Mouse (Mus musculus) gastrocnemius, adult 8-10 months (tissue): ENCODE results near the gene Bcdin3d. TPM values are rescaled to one million over a fixed set of nuclear protein-coding genes. Genes with fewer than 3 reads are reported as not detected.

Experiments
- DNase-seq, 2 experiments: peaks; one replicate each; pipeline ENCODE4 v3.0.0; 2022; ENCODE audit warnings: low spot score in 2 of 2
- total RNA-seq, 4 experiments: library from RNA; stranded (reverse); gene quantifications; 2 replicates each; pipeline ENCODE4 v1.2.4; 2022

The Bcdin3d gene
- 1 to 10 TPM; 3.6 to 6.2 (median 4.5) TPM for total RNA-seq

- peak; percentile 72 to 84 for DNase-seq
These were observed at the start of gene Bcdin3d for GRCm38 (mm10) chr15:99474576-99474926. Gene Bcdin3d, minus strand, starts transcription at chr15:99474730.

GRCm38 (mm10) chr15:99520306-99520705 is 45.8 kb upstream of the Bcdin3d start:
- no peak for DNase-seq

- no peak for DNase-seq
These were observed 45.1 kb upstream of the Bcdin3d start for GRCm38 (mm10) chr15:99519626-99520025.

- DNase-seq, result no peak
These were observed 43.2 kb upstream of the Bcdin3d start for GRCm38 (mm10) chr15:99517715-99518114.

- no peak for DNase-seq
These were observed 42.2 kb upstream of the Bcdin3d start for GRCm38 (mm10) chr15:99516715-99517114.

DNA sequence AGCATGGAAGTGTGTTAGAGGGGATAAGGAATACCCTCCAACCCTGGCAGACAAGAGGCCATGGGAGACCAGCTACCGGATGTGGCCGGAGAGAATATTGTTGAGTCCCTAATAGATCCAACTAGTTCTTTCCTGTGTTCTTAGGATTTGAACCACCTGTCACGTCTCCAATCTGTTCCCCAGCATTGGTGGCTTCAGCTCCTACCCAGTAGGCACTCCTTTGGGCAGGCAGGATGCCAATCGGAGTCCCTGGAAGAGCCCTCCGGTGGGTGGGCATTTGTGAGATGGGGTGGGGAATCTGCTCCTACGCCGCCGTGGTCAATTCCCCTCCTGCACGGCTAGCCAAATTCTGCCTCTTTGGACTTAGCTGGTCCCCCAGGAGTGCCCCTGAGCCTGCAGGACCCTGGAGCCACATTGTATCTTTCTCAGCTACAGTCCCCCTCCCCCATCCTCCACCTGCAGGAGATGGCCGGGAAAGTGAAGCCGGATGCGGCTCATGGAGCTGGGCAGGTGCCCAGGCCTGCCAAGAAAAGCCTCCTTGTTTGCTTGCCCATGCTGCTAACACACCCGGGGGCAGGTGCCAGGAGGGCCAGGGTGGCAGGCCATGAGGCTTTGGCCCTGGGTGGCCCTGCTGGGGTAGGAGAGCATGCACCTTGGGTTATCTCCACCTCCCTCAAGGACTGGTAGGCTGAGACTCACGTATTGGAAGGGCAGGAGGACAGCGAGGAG is 37.4 kb upstream of the Bcdin3d start:
- DNase-seq, result no peak

DNA sequence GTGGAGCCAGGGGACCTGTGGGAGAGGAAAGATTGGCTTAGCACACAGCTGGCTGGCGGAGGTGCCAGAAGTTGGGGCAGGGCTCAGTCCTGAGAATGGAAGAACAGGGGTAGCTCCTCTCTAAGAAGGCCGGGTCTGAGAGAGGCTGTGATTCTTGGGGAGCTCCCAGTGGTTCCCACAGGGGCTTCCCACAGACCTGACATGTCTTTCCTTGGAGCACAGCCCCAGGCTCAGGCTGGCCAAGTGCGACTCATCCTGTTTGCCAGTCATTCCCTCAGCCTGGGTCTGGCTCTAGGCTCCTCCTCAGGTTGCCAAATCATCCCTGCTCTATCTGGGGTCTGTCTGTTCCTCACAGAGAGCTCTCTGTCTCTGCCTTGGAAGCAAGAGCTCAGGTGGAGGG is 36.1 kb upstream of the Bcdin3d start:
- no peak for DNase-seq

DNA sequence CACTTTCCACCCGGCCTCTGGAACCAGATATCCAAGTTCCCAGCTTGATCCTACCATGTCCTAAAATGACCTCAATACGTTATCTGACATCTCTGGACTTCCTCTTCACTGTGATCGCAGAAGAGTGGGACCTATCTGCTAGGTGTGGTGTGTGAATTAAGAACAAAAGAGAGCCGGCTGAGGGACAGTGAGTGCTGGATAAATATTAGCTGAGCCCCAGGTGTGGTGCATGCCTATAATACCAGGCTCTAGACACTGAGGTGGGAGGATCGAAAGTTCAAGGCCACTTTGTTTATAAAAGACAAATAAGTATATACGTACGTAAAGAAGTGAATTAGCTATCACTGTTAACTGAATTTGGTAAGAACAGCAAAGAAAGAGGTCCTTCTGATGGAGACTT is 35.3 kb upstream of the Bcdin3d start:
- no peak for DNase-seq

DNA sequence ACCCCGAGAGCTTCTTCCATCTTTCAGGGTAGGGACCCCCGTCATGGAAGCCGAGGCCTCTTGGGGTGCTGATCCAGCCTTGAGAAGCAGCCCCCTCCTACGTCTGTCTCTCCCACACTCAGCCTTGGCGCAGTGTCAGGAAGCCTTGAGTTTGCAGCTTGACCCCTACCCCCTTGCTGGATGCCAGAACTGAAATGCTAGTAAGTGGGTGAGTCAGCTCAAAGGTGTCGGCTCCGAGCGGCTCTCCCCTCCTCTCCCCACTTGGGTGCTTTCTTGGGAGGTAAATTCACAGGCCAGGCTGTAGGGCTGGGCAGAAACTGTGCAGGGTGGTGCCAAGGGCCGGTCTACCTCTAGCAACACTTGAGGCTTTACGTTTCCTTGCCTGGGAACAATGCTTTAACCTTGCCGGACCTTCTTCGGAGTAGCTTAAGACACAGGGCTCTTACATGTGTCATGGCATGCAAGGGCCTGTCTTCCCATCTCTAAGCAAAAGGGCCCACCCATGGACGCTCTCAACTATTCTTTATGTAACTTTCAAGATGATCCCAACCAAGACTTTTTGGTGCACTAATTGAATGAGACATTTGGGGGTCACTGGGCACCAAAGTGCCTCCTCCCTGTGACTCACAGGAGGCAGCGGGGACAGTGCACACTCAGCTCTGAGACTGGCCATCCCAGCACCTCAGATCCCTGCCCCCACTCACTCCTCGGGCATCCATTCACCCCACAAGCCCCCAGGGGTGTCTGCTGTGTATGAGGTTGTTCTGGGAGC is 31.0 kb upstream of the Bcdin3d start:
- DNase-seq, result no peak

DNA sequence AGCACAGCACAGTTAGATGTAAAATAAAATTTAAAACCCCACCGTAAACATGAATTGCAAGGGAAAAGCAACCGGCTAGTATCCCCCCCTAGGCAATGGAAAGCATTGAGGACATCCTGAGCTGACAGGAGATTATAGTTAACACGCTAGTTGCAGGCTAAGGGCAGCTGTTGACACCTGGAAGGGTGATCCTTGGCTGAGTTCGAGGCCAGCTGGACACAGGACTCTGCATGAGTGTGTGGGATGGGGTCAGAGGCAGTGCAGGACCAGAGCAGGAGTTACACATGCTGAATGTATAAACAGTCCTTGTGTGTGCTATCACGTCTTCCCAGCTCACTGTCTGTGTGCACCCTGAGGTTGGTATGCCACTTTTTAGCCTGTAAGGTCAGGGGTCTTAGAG is 28.7 kb upstream of the Bcdin3d start:
- no peak for DNase-seq

- DNase-seq, result no peak
These were observed 27.8 kb upstream of the Bcdin3d start for GRCm38 (mm10) chr15:99502311-99502831.

DNA sequence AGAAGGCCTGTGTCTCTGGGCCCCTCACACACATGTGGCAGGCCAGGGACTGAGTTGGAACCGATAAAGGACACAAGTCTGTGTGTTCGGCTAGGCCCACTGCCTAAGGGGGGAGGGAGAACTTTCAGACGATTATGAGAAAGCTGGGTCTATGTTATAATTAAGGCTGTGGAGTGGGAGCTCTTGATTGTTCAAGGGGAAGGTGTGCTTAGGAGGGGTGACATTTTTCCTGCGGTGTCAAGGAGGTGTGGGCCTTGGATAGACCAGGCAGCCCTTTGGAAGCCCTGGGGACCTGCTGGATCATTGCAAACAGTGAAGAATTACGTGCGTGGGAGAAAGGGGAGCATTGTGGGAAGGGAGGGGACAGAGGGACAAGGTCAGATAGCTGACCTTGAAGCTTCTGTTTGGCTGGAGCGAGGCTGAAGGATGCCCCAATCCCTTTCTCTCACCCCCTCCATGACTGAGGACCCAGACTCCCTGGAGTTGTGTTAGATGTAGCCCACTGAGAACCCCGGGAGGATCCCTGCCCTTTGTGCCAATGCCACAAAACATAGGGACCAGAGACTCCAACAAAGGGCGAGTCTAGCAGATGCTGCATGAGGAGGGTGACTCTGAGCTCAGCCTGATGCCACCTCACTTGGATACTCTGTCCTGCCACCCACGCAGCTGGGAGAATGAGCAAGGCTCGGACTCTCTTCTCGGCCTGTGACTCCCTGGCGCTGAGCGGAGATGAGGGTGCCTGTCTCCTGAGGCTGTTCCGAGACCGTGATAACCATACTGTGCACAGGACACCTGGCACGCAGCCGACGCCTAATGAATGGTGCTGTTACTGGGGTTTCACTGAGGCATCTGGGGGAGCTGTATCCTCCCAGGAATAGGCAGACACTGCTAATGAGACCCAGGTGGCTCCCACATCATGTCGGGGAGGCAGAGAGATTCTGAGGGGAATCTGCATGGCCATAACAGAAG is 27.0 kb upstream of the Bcdin3d start:
- DNase-seq, result no peak

DNA sequence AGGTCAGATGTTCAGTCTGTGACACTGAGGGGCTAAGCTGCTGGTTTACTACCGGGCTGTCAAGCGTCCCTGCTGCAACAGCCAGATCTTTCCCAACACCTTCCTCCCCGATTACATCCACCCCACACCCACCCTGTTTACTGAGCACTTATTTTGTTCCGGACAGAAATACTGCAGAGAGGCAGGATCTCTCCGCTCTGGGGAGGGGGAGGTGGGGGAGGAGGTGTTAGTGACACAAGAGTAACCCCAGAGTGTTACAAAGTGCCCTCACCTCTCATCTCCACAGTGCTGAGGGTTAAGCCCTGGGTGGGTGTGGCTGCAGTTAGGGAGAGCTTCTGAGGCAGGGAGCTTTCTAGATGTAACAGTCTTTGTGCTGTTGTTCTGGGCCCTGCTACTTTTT is 25.8 kb upstream of the Bcdin3d start:
- no peak for DNase-seq

DNA sequence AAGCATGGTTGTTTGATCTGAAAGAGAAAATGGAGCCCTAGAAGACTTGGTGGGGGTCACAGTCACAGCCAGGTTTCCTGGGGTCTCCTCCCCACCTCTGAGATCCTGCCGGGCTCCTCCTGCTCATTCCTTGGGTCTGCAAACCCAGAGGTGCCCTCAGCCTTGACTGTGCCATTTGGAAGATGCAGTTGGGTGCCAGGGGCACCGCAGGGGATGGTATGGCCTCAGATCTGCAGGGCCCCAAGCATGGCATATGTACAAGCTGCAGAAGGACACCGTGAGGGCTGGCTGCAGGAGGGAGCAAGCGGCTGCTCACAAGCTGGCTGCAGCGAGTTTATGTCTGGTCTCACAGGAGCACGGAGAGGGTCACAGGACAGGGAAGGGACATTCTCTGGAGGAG is 25.2 kb upstream of the Bcdin3d start:
- DNase-seq, result no peak

DNA sequence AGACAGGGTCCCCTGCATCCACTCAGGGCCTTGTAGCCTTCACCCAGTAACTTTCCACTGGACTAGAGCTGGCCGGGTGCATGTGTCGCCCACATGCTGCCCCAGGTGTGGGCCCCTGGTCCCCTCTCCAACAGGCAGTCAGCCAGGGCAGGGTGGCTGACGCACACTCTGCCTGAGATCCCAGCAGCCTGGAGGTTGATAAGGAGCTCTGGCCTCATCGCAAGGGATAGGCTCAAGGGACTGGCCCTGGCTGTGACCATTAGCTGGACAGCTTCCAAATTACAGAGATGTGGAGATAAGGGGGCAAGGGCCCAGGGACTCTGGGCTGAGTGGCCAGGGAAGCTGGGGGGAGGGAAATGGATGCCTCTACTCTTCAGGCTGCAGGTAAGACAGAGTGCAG is 24.3 kb upstream of the Bcdin3d start:
- DNase-seq, result no peak

GRCm38 (mm10) chr15:99498356-99498755 is 23.8 kb upstream of the Bcdin3d start:
- DNase-seq, result no peak

GRCm38 (mm10) chr15:99497527-99498242 is 23.2 kb upstream of the Bcdin3d start:
- DNase-seq, result peak in 1 of 2 experiments; percentile 21

DNA sequence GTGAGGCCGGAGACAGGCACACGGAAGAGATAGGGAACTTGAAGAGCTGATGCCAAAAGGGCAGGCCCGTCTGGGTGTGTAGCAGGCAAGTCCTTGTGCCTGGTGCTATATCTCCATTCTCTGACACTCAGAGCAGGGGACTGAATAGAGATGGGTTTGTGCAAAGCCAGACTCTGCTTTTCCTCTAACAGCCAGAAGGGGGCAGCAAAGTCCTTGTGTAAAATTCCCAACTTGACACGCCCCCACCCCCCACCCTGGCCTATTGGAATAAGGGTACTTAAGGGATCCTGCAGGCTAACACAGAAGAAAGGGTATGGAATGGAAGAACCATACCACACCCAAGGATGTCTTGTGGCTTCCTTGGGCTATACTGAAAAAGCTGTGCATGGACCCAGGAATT is 22.5 kb upstream of the Bcdin3d start:
- DNase-seq, result no peak

GRCm38 (mm10) chr15:99484745-99485144 is 10.2 kb upstream of the Bcdin3d start:
- DNase-seq, result no peak

DNA sequence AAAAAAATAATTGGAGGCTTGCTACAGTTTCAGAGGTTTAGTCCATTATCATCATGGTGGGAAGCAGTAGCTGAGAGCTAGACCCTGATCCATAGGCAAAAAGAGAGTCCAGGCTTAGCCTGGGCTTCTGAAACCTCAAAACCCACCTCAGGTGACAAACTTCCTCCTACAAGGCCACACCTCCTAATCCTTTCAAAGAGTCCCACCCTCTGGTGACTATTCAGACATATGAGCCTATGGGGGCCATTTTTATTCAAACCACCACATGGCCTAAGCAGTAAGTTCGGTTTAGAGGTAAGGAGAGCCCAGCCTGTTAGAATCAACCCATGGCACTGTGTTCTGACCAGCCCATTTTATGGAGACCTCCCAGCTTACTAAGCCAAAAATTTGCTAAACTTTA is 1.3 kb upstream of the Bcdin3d start:
- DNase-seq, result no peak
